Mouse (Mus musculus): Measurements from ENCODE around the gene Dffa.
"Not testable (repeated sequence)": the region's sequence is repeated elsewhere in the genome, so short reads cannot be mapped to it uniquely, and the experiment has no call there.

The Dffa gene

DNA sequence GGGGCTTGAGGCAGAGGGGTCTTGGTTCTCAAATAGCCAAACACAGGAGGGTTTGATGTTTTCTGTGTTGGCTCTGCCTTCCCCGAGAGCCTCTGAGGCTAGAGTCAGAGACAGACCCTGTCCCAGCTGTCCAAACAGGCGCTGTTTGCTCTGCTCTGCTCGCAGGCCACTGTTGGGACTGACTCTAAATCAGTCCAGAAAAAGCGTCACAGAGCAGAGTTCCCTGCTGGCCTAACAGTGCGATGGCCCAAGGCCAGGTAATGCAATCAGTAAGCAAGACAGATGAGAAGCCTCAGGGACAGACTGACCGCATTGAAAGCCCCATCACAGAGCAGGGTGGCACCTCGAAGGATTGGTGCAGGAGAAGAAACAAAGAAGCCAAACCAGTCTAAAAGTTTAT is 45.7 kb downstream of the Dffa start:
- DNase-seq, result no peak

DNA sequence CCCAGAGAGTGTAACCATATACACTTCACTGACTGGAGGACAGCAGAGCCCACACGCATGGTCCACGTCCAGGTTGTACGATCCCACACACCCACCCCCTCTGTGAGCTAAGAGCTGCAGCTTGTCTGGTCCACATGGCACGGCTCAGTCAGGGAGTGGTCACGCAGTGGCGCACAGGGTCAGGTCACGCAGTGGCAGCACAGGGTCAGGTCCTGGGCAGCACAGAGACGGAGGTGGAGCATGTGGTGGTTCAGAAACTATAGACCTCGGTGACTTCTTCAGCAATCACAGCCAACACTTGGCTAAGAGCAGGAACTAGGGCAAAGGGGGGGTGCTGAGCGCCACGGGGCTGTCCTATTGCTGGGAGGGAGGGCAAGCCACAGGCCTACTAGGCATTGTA is 46.3 kb downstream of the Dffa start:
- no peak for DNase-seq

DNA sequence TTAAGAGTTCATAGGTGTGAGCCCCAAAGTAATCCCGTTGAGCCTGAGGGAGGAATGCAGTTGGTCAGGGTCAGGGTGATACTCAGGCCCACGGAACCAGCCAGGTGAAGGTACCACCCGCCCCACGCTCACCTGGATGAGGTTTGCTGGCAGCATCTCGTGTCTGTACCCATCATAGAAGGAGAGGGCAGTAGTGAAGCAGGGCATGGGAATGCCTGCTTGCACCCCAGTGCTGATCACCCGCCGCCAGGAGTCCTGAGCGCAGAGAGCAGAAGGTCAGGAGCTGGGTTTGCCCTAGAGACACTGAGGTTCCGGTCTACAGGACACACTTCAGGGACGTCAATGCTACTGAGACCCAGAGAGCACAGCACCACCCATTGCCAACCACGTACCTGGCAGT is 46.8 kb downstream of the Dffa start:
- DNase-seq, result no peak

DNA sequence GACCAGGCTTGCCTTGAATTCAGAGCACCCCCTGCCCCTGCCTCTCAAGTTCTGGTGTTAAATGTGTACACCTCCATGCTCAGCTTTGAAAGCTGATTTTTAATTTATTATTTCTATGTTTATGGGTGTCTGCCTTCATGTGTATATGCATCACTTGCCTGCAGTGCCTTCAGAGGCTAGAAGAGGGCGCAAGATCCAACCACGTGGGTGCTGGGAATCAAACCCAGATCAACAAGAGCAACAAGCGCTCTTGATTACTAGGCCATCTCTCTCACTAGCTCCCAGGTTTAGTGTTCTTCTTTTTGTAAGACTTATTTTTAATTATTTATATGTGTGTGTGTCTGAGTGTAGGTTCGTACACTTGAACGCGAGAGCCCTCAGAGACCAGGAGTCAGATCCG is 50.9 kb downstream of the Dffa start:
- DNase-seq, result no peak

DNA sequence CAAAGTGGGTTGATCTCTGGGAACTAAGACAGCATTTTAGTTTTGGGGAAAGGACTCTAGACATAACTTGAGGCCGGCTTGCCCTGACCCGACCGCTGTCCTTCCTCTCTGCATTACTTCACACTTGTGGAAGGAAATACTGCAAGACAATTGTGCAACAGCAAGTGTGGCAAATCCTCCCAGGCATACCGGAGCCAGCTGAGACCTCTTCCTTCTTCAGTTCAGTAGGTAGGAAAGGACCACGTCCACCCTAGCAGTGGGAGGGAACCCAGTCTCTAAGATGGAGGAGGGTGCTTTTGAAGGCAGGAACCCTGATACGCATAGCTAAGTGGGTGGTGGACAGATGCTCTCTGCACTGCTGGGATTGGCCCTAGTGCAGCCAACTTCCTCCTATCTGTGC is 51.8 kb downstream of the Dffa start:
- DNase-seq, result no peak

DNA sequence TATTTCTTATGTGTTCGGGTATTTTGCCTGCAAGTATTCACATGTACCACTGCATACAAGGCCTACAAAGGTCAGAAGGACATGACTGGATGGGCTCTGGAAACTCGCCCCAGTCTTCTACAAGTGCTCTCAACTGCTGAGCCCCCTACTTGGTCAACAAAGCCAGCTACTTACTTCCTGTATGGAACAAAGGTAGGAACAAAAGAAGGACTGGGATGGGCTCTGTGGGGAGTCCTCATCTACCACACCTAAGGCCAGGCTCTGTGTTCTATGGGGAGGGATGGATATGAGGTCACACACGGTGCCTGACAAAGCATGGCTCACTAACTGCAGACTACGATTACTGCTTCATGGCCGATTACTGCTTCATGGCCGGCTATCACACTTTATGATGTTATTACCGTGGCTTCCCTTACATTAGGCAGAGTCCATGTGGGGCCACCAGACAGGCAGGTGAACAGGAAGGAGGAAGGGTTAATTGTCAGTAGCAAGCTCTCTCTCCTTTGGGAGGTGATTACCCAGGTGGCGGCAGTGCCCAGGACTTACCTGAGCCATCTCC is 53.5 kb downstream of the Dffa start:
- DNase-seq, result no peak

DNA sequence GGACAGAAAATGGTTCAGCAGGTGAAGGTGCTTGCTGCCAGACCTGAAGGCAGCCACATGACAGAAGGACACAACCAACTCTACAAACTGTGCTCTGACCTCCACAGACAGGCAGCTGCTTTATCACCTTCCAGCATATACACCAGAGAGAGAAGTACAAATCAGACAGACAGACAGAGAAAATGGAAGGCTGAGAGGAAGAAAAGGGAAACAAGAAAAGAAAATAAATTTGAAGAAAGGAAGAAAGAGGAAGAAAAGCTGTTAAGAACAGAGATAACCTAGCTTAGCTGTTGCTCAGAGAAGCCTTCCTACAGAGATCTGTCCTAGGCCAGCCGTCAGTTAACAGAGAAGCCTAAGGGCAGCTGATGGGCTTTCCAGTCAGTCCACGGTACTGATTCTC is 55.3 kb downstream of the Dffa start:
- no peak for DNase-seq

DNA sequence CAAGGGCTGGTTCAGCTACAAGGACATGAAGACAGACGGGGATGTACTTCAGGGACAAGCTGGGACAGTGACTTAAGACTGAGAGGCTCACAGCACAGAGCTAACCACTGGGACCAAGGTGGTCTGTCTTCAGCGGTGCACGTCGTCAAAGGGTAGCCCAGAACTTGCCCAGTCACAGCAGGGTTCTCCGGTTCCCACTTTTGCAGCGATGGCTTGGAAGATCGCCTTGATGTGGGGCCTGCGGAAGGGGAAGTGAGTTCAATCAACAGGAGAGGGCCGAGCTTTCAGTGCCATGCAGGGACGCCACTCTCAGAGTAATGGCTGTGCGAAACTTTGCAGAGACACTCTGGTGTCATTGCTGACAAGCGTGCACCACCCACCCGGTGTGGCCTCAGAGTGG is 55.9 kb downstream of the Dffa start:
- no peak for DNase-seq

DNA sequence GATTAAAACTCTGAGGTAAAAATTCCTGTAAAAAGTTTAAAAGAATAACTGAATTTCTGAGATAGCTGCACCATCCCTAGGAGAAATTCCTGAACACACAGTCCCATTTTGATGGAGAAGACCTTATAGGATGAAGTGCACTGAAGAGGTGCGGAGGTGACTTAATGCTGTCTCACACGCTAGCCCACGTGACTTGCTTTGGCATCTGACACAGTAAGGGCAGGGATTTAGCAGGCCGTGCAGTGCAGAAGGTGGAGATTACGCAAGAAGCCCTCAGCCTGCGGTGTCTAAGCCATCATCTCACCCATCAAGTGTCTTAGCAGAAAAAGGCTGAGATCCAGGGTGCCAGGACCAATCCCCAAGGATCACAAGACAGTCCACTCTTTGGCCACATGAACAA is 57.2 kb downstream of the Dffa start:
- DNase-seq, result no peak

DNA sequence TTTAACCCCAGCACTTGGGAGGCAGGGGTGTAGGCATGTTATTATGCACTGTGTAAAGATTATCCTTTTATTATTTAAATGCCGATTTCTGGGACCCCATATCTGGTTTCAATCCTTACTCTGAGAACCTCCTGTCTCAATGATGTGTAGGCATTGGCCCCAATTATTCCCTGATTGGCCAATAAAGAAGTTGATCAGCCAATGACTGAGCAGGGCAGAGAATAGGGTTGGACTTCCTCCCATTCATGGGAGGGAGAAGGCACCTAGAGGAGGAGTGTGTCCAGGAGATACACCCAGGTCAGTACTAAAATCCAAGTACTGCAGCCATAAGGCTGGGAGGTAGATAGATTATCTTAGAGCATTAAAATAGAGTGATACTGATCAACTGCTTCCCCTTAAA is 59.2 kb downstream of the Dffa start:
- DNase-seq, result no peak

DNA sequence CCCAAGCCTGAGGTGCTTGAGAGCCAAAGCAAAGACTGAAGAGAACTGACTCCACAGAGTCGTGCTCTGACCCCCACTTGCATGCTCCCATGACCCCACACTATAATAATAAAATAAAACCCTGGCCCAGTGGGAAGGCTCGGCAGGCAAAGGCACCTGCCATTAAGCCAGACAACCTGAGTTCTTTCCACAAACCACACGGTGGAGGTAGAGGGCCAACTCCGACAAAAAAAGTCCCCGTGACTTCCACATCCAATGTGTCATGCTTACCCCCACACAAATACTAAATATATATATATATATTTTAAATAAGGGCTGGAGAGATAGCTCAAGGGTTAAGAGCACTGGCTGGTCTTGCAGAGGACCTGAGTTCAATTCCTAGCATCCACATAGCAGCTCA is 60.2 kb downstream of the Dffa start:
- no peak for DNase-seq

DNA sequence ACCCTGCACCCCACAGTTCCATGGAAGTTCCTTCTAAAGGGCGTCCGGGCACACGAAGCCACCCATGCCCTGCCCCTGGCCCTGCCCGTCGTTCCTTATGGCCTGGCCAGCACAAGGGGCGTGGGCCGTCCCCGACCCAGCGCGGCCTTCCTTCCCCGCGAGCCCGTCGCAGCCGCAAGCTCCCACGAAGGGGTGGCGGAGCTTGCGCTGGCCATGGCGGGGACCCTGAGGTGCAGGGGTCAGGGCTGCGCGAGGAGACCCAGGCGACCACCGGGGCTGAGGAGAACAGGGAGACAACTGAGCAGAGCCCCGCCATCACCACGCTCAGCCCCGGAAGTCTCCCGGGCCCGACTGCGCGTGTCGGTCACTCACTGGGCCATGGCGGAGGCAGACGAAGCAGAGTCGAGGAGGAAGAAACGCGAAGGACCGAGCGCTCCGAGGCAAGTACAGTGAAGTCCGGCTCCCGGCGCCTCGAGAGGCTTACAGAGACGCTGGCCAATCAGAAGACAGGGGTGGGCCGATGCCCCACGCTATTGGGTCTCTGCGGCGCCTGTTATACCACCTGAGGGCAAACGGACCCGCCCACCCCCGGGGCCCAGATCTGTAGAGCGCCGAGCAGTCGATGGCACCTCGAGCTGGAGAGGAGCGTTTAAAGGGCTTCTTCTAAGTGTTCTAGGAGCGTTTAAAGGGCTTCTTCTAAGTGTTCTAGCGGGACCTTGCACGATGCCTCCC is 62.4 kb downstream of the Dffa start, which contains the start of gene Pgd:
Gene Pgd, minus strand, starts transcription at position 557 of the 732 bp plus-strand sequence.
- DNase-seq, result peak; percentile 94 to 96

DNA sequence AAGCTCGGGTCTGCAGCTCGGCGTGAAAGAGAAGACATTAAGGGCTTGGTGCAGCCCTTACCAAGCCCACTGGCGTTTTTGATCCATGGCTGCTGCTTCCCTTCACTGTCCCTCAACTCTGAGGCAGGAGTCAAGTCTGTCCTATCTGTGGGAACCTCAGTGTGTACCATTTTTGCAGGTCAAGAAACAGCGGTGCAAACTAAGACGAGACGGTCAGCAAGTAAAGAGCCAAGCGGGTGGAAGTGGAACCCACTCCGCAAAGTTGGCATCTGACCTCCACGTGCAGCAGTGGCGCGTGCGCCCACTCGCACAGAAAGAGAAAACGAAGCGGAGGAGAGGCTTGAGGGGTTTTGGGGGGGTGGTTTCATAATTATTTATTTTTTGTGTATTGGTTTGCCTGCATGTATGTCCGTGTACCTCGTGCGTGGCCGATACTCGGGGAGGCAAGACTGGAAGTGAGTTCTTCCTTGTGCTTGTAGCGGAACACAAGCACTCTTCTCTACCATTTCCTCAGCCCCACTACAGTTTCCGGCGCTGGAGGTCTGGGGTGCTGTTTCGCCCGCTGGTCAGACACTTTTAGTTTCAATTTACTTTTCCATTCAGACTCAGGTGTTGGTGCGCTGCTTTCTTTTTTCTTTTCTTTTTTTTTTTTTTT is 63.1 kb downstream of the Dffa start:
- peak; percentile 62 to 64 for DNase-seq

DNA sequence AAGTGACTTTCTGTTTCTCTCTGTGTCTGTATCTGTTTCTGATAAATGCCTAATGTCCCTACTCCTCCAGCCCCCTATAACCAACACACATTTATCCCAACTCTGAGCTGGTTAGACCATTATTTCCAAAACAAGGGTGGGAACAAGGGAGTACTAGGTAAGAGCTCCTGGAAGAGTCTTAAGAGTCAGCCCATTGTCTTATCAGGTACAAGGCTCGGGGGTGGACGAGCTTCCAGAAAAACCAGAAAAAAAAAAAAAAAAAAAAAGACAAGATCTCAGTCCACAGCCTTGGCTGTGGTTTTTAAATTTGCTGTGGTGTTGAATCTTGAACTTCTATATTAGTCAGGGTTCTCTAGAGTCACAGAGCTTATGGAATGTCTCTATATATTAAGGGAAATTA is 64.1 kb downstream of the Dffa start:
- no peak for DNase-seq

DNA sequence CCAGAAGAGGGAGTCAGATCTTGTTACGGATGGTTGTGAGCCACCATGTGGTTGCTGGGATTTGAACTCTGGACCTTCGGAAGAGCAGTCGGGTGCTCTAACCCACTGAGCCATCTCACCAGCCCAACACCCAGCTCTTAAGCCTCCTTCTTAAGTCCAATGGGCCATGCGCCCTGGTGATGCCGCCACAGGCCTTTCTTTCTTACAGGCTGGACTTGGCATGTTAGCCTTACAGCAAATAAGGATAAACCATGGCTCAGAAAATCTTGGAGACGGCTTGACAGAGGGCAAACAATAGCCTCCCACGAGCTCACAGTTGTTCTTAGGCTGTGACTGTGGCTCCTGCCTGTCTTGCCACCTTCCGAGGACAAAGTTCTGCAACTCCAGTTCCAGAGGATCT is 66.0 kb downstream of the Dffa start:
- DNase-seq, result not testable (repeated sequence)
